Mouse (Mus musculus) MEL (cell line): ENCODE measurements at regions not wholly inside any gene's neighbourhood (a gene's known extent, or its start where the extent isn't known, plus 50 kb on each side); places are given as distances from the start of the nearest gene placed in this dataset.

Source experiments
- DNase-seq: peaks from one replicate; pipeline ENCODE4 v3.0.0; 2011; ENCODE audit warnings: low read depth, low spot score
- H3K27ac ChIP-seq: 2 replicates; pipeline ENCODE4 v1.5.1; 2012; ENCODE audit warnings: low read depth, mild to moderate bottlenecking, control low read depth, low read length, moderate library complexity; ENCODE audit not compliant: control insufficient read depth
- H3K27me3 ChIP-seq, 2 experiments: fragments of 150-350 bp in 1 of 2; sonication (generic) in 1 of 2; 2 replicates each; pipeline ENCODE4 v1.6.1; 2012; ENCODE audit warnings: low read length in 2 of 2, mild to moderate bottlenecking in 2 of 2, improper control_type of control experiment in 1 of 2, moderate library complexity in 1 of 2; ENCODE audit not compliant: insufficient read depth in 2 of 2, control insufficient read depth in 1 of 2
- H3K36me3 ChIP-seq, 2 experiments: 2 replicates each; pipeline ENCODE4 v1.6.1; 2012 to 2014; ENCODE audit warnings: low read length in 2 of 2, improper control_type of control experiment in 1 of 2, inconsistent platforms in 1 of 2, mild to moderate bottlenecking in 1 of 2; ENCODE audit not compliant: insufficient read depth in 2 of 2, control insufficient read depth in 1 of 2
- H3K4me1 ChIP-seq, 2 experiments: fragments of 150-350 bp in 1 of 2; sonication (generic) in 1 of 2; 2 replicates each; pipeline ENCODE4 v1.6.1; 2012; ENCODE audit warnings: low read length in 2 of 2, improper control_type of control experiment in 1 of 2, mild to moderate bottlenecking in 1 of 2; ENCODE audit not compliant: insufficient read depth in 2 of 2, control insufficient read depth in 1 of 2
- H3K4me3 ChIP-seq, 2 experiments: fragments of 150-350 bp in 1 of 2; sonication (generic) in 1 of 2; 2 replicates each; pipeline ENCODE4 v1.5.1; 2012; ENCODE audit warnings: low read depth in 2 of 2, low read length in 2 of 2, mild to moderate bottlenecking in 2 of 2, moderate library complexity in 2 of 2, control low read depth in 1 of 2, improper control_type of control experiment in 1 of 2; ENCODE audit not compliant: control insufficient read depth in 1 of 2, insufficient read depth in 1 of 2
- H3K79me2 ChIP-seq: 2 replicates; pipeline ENCODE4 v1.6.1; 2012; ENCODE audit warnings: mild to moderate bottlenecking, low read length, moderate library complexity; ENCODE audit not compliant: control insufficient read depth, poor library complexity, insufficient read depth
- H3K9ac ChIP-seq: 2 replicates; pipeline ENCODE4 v1.6.1; 2012; ENCODE audit warnings: low read depth, mild to moderate bottlenecking, control low read depth, low read length, moderate library complexity; ENCODE audit not compliant: control insufficient read depth, poor library complexity, severe bottlenecking
- H3K9me3 ChIP-seq: fragments of 150-350 bp; sonication (generic); replicated peaks from 2 replicates; pipeline ENCODE4 v1.6.1; 2012; ENCODE audit warnings: mild to moderate bottlenecking, low read length, improper control_type of control experiment, moderate library complexity; ENCODE audit not compliant: insufficient read depth
- CHD2 ChIP-seq: IDR thresholded peaks from 2 replicates; pipeline ENCODE4 v1.6.1; 2011; ENCODE audit warnings: low read length, improper control_type of control experiment
- CTCF ChIP-seq, 3 experiments: IDR thresholded peaks in 2 of 3; conservative IDR thresholded peaks in 1 of 3; 2 replicates each; pipeline ENCODE4 v1.5.1; 2011 to 2012; ENCODE audit warnings: low read length in 3 of 3, low read depth in 2 of 3, mild to moderate bottlenecking in 2 of 3, improper control_type of control experiment in 1 of 3, inconsistent platforms in 1 of 3, mixed read lengths in 1 of 3, moderate library complexity in 1 of 3; ENCODE audit not compliant: control insufficient read depth in 1 of 3, insufficient read depth in 1 of 3, poor library complexity in 1 of 3, severe bottlenecking in 1 of 3
- E2F4 ChIP-seq: IDR thresholded peaks from 2 replicates; pipeline ENCODE4 v1.6.1; 2011; ENCODE audit warnings: low read depth, low read length, improper control_type of control experiment, borderline replicate concordance
- ELF1 ChIP-seq: IDR thresholded peaks from 2 replicates; pipeline ENCODE4 v1.6.1; 2014; ENCODE audit warnings: low read depth, mild to moderate bottlenecking, inconsistent platforms, low read length, improper control_type of control experiment, moderate library complexity
- EP300 ChIP-seq, 2 experiments: IDR thresholded peaks; 2 replicates each; pipeline ENCODE4 v1.6.1; 2011; ENCODE audit warnings: improper control_type of control experiment in 2 of 2, low read length in 2 of 2, low read depth in 1 of 2, mild to moderate bottlenecking in 1 of 2
- HCFC1 ChIP-seq: IDR thresholded peaks from 2 replicates; pipeline ENCODE4 v1.6.1; 2012; ENCODE audit warnings: low read depth, mild to moderate bottlenecking, inconsistent platforms, low read length, improper control_type of control experiment, moderate library complexity
- KAT2A ChIP-seq: conservative IDR thresholded peaks from 2 replicates; pipeline ENCODE4 v1.6.1; 2012; ENCODE audit warnings: low read depth, low read length, improper control_type of control experiment, inconsistent platforms
- MAX ChIP-seq: IDR thresholded peaks from 2 replicates; pipeline ENCODE4 v1.6.1; 2011; ENCODE audit warnings: low read length, improper control_type of control experiment
- MXI1 ChIP-seq: IDR thresholded peaks from 2 replicates; pipeline ENCODE4 v1.6.1; 2011; ENCODE audit warnings: mild to moderate bottlenecking, low read depth, low read length, improper control_type of control experiment
- NRF1 ChIP-seq: IDR thresholded peaks from 2 replicates; pipeline ENCODE4 v1.6.1; 2014; ENCODE audit warnings: low read depth, mild to moderate bottlenecking, inconsistent platforms, low read length, improper control_type of control experiment, moderate library complexity; ENCODE audit not compliant: poor library complexity, insufficient read depth, severe bottlenecking
- POLR2AphosphoS2 ChIP-seq: IDR thresholded peaks from 2 replicates; pipeline ENCODE4 v1.6.1; 2011; ENCODE audit warnings: low read length, improper control_type of control experiment
- RAD21 ChIP-seq: IDR thresholded peaks from 2 replicates; pipeline ENCODE4 v1.6.1; 2011; ENCODE audit warnings: mild to moderate bottlenecking, low read depth, low read length, improper control_type of control experiment
- RCOR1 ChIP-seq: IDR thresholded peaks from 2 replicates; pipeline ENCODE4 v1.6.1; 2012; ENCODE audit warnings: low read depth, mild to moderate bottlenecking, inconsistent platforms, low read length, improper control_type of control experiment
- SIN3A ChIP-seq: IDR thresholded peaks from 2 replicates; pipeline ENCODE4 v1.6.1; 2012; ENCODE audit warnings: low read length, improper control_type of control experiment, inconsistent platforms

GRCm38 (mm10) chr9:118255200-118255733 is 105.3 kb upstream of the Cmc1 start:
- Histone ChIP-seq H3K9ac (no peak overlapping the region), H3K27me3 (no peaks in the 10 kb centered on the region; a peak in 2 of 4 replicates), H3K4me3 (no peak overlapping the region), H3K79me2 (no peaks in the 10 kb centered on the region), H3K36me3 (no peaks in the 10 kb centered on the region), H3K27ac (no peak overlapping the region), H3K9me3 (no peaks in the 10 kb centered on the region), H3K4me1 (no peaks in the 10 kb centered on the region)
- DNase-seq: no peak
- TF ChIP-seq RCOR1 (no peak), E2F4 (no peak), EP300 (IDR thresholded peaks at IDR 0.05; ENCODE audit: low read depth in 1 of 2, low read length in 2 of 2) (no peak), MXI1 (no peak), ELF1 (no peak), SIN3A (no peak), HCFC1 (no peak), CTCF (IDR thresholded peaks at IDR 0.05 in 2 of 3, conservative IDR thresholded peaks at IDR 0.05 in 1 of 3; ENCODE audit: control insufficient read depth in 1 of 3, insufficient read depth in 1 of 3, low read depth in 2 of 3, low read length in 3 of 3, poor library complexity in 1 of 3, severe bottlenecking in 1 of 3) (no peak), MAX (no peak)

- no peak for TF ChIP-seq EP300 (IDR thresholded peaks at IDR 0.05; ENCODE audit: low read depth in 1 of 2, low read length in 2 of 2)
- TF ChIP-seq RAD21: no peak
- no peak for TF ChIP-seq KAT2A
- TF ChIP-seq MAX: no peak
- TF ChIP-seq POLR2AphosphoS2: no peak
- TF ChIP-seq, all 39 proteins: peak for 0
- Histone ChIP-seq H3K9ac (no peak overlapping the region), H3K79me2 (no peaks in the 10 kb centered on the region), H3K36me3 (no peaks in the 10 kb centered on the region), H3K9me3 (no peaks in the 10 kb centered on the region), H3K27me3 (no peaks in the 10 kb centered on the region; a peak in 2 of 4 replicates), H3K4me1 (no peaks in the 10 kb centered on the region), H3K27ac (no peak overlapping the region), H3K4me3 (no peak overlapping the region)
- no peak for DNase-seq
Measured at GRCm38 (mm10) chr9:118255751-118256266, 105.8 kb upstream of the Cmc1 start.

- H3K9me3 ChIP-seq: no peaks in the 10 kb centered on the region
- H3K27ac ChIP-seq: no peak overlapping the region
- no peaks in the 10 kb centered on the region; a peak in 1 of 4 replicates for H3K36me3 ChIP-seq
- H3K9ac ChIP-seq: no peak overlapping the region
- H3K4me1 ChIP-seq: peaks cover 0 to under 1% of the 10 kb centered on the region in 2 experiments; a peak in 2 of 4 replicates
- TF ChIP-seq ELF1 (no peak), CHD2 (no peak), NRF1 (no peak)
- H3K4me3 ChIP-seq: no peak overlapping the region
- H3K79me2 ChIP-seq: no peaks in the 10 kb centered on the region
- no peak for DNase-seq
- no peaks in the 10 kb centered on the region; a peak in 1 of 4 replicates for H3K27me3 ChIP-seq
Measured at GRCm38 (mm10) chr9:118266298-118266697, 116.3 kb upstream of the Cmc1 start.
